Mouse (Mus musculus) neural tube, embryonic 14.5 days (tissue): ENCODE results near the gene 4930544D05Rik. TPM values are rescaled to one million over a fixed set of nuclear protein-coding genes. Genes with fewer than 3 reads are reported as not detected.

ENCODE experiments used
- ATAC-seq: fragments of 200-750 bp; cut with Nextera tagmentation; 2 replicates; pipeline ENCODE4 v1.8.0; 2017; ENCODE audit warnings: low read depth, mild to moderate bottlenecking, moderate TSS enrichment, moderate library complexity
- H3K27ac ChIP-seq: fragments of 300-500 bp; sonication (generic); 2 replicates; pipeline ENCODE4 v1.5.1; 2014; ENCODE audit warnings: low read depth, mild to moderate bottlenecking, control low read depth, low read length, moderate library complexity, mixed read lengths
- H3K27me3 ChIP-seq: fragments of 300-500 bp; sonication (generic); 2 replicates; pipeline ENCODE4 v1.6.1; 2014; ENCODE audit warnings: low read length; ENCODE audit not compliant: control insufficient read depth, insufficient read depth
- H3K36me3 ChIP-seq: fragments of 300-500 bp; sonication (generic); 2 replicates; pipeline ENCODE4 v1.6.1; 2014; ENCODE audit warnings: low read length, mixed read lengths; ENCODE audit not compliant: control insufficient read depth, insufficient read depth
- H3K4me1 ChIP-seq: fragments of 300-500 bp; sonication (generic); 2 replicates; pipeline ENCODE4 v1.6.1; 2014; ENCODE audit warnings: low read length; ENCODE audit not compliant: control insufficient read depth, insufficient read depth
- H3K4me2 ChIP-seq: fragments of 300-500 bp; sonication (generic); 2 replicates; pipeline ENCODE4 v1.6.1; 2014; ENCODE audit warnings: mild to moderate bottlenecking, low read depth, low read length, control low read depth
- H3K4me3 ChIP-seq: fragments of 300-500 bp; sonication (generic); 2 replicates; pipeline ENCODE4 v1.5.1; 2014; ENCODE audit warnings: low read depth, low read length, control low read depth, mixed read lengths
- H3K9ac ChIP-seq: fragments of 300-500 bp; sonication (generic); replicated peaks from 2 replicates; pipeline ENCODE4 v1.6.1; 2014; ENCODE audit warnings: low read depth, mild to moderate bottlenecking, control low read depth, low read length, mixed read lengths
- H3K9me3 ChIP-seq: fragments of 300-500 bp; sonication (generic); 2 replicates; pipeline ENCODE4 v1.6.1; 2016; ENCODE audit warnings: low read length; ENCODE audit not compliant: control insufficient read depth
- WGBS: fragments of 180-500 bp; shearing (Covaris S2); extraction: QIAGEN DNeasy Blood & Tissue Kit; methylation state at CpG from one replicate; pipeline ENCODE4 v1.1.7; 2014; 5-methylcytosine and 5-hydroxymethylcytosine counted together
- polyA plus RNA-seq: library from polyadenylated mRNA; unstranded; fragments of >200 nt; fragmentation: Nextera tagmentation; extraction: Ambion mirVana; gene quantifications from 2 replicates; pipeline ENCODE4 v1.2.1, GENCODE M21; 2014

Gene 4930544D05Rik
- polyA plus RNA-seq, 1 experiment from 2014 or later: not detected

GRCm38 (mm10) chr11:70610752-70611151 lies 4.9 kb upstream of the 4930544D05Rik start:
- 94% methylated on average over 4 of the region's 4 CpGs for WGBS
- no peak overlapping the region for H3K9ac ChIP-seq
- H3K9me3 ChIP-seq: no peaks in the 10 kb centered on the region
- ATAC-seq: no peak
- no peak overlapping the region for H3K4me3 ChIP-seq
- no peaks in the 10 kb centered on the region for H3K27me3 ChIP-seq
- H3K4me2 ChIP-seq: no peak overlapping the region
- no peak overlapping the region for H3K27ac ChIP-seq
- 0 out of 2 replicates have a peak, but pooled peaks cover 5% of the 10 kb centered on the region for H3K4me1 ChIP-seq
- H3K36me3 ChIP-seq: peaks cover 49% of the 10 kb centered on the region

GRCm38 (mm10) chr11:70612505-70612904 lies 3.1 kb upstream of the 4930544D05Rik start:
- WGBS: 75% methylated on average over 7 of the region's 7 CpGs
- Histone ChIP-seq H3K36me3 (peaks cover 41% of the 10 kb centered on the region), H3K4me2 (no peak overlapping the region), H3K27me3 (no peaks in the 10 kb centered on the region), H3K27ac (no peak overlapping the region), H3K4me1 (0 out of 2 replicates have a peak, but pooled peaks cover 5% of the 10 kb centered on the region), H3K9me3 (no peaks in the 10 kb centered on the region), H3K4me3 (no peak overlapping the region), H3K9ac (no peak overlapping the region)
- no peak for ATAC-seq

GRCm38 (mm10) chr11:70615074-70615473 lies 574 bp upstream of the 4930544D05Rik start:
- Histone ChIP-seq H3K9ac (peak overlapping the region; percentile 18; the same call in 1 of the 2 replicates), H3K27ac (no peak overlapping the region), H3K27me3 (no peaks in the 10 kb centered on the region), H3K9me3 (no peaks in the 10 kb centered on the region), H3K36me3 (peaks cover 25% of the 10 kb centered on the region), H3K4me1 (0 out of 2 replicates have a peak, but pooled peaks cover 5% of the 10 kb centered on the region), H3K4me3 (no peak overlapping the region), H3K4me2 (peak overlapping the region; percentile 35)
- ATAC-seq: peak; percentile 68; the same call in 1 of the 2 replicates
- 2% methylated on average over 17 of the region's 17 CpGs for WGBS

- 46% methylated on average over 1 of the region's 1 CpGs for WGBS
- Histone ChIP-seq H3K36me3 (no peaks in the 10 kb centered on the region), H3K4me3 (no peak within 1 kb of the TSS), H3K4me1 (0 out of 2 replicates have a peak, but pooled peaks cover 5% of the 10 kb centered on the region), H3K9ac (no peak within 1 kb of the TSS), H3K9me3 (no peaks in the 10 kb centered on the region), H3K4me2 (no peak within 1 kb of the TSS), H3K27ac (no peak within 1 kb of the TSS), H3K27me3 (no peaks in the 10 kb centered on the region)
- no peak for ATAC-seq
Observed at GRCm38 (mm10) chr11:70619101-70619500, 3.5 kb downstream of the 4930544D05Rik start, which contains the start of gene Chrne. Gene Chrne, minus strand, starts transcription at chr11:70619216.

GRCm38 (mm10) chr11:70621972-70622814 lies 6.5 kb downstream of the 4930544D05Rik start:
- 47% methylated on average over 7 of the region's 7 CpGs for WGBS
- no peak overlapping the region for H3K27ac ChIP-seq
- no peaks in the 10 kb centered on the region for H3K27me3 ChIP-seq
- H3K9me3 ChIP-seq: no peaks in the 10 kb centered on the region
- no peaks in the 10 kb centered on the region for H3K36me3 ChIP-seq
- H3K4me1 ChIP-seq: no peaks in the 10 kb centered on the region
- H3K4me2 ChIP-seq: no peak overlapping the region
- H3K9ac ChIP-seq: no peak overlapping the region
- H3K4me3 ChIP-seq: no peak overlapping the region
- ATAC-seq: no peak

- Histone ChIP-seq H3K9me3 (no peaks in the 10 kb centered on the region), H3K9ac (no peak overlapping the region), H3K4me3 (no peak overlapping the region), H3K4me2 (no peak overlapping the region), H3K4me1 (no peaks in the 10 kb centered on the region), H3K27me3 (no peaks in the 10 kb centered on the region), H3K27ac (no peak overlapping the region), H3K36me3 (no peaks in the 10 kb centered on the region)
- no peak for ATAC-seq
- 86% methylated on average over 10 of the region's 10 CpGs for WGBS
Observed at GRCm38 (mm10) chr11:70623053-70623742, 7.5 kb downstream of the 4930544D05Rik start.

GRCm38 (mm10) chr11:70625473-70625872 lies 9.8 kb downstream of the 4930544D05Rik start:
- H3K4me1 ChIP-seq: no peaks in the 10 kb centered on the region
- no peak overlapping the region for H3K4me2 ChIP-seq
- 46% methylated on average over 4 of the region's 4 CpGs for WGBS
- no peak overlapping the region for H3K9ac ChIP-seq
- H3K9me3 ChIP-seq: no peaks in the 10 kb centered on the region
- H3K27me3 ChIP-seq: no peaks in the 10 kb centered on the region
- H3K4me3 ChIP-seq: no peak overlapping the region
- ATAC-seq: no peak
- H3K36me3 ChIP-seq: no peaks in the 10 kb centered on the region
- no peak overlapping the region for H3K27ac ChIP-seq

GRCm38 (mm10) chr11:70626877-70627276 lies 11.2 kb downstream of the 4930544D05Rik start:
- ATAC-seq: no peak
- no peak overlapping the region for H3K27ac ChIP-seq
- WGBS: 77% methylated on average over 4 of the region's 4 CpGs

GRCm38 (mm10) chr11:70628431-70628830 lies 12.8 kb downstream of the 4930544D05Rik start:
- no peaks in the 10 kb centered on the region for H3K4me1 ChIP-seq
- no peak overlapping the region for H3K4me2 ChIP-seq
- 77% methylated on average over 2 of the region's 2 CpGs for WGBS
- H3K36me3 ChIP-seq: no peaks in the 10 kb centered on the region
- no peak overlapping the region for H3K27ac ChIP-seq
- H3K9ac ChIP-seq: no peak overlapping the region
- H3K27me3 ChIP-seq: no peaks in the 10 kb centered on the region
- ATAC-seq: no peak
- no peaks in the 10 kb centered on the region for H3K9me3 ChIP-seq
- no peak overlapping the region for H3K4me3 ChIP-seq

More at GRCm38 (mm10) chr11:70626877-70627276, 11.2 kb downstream of the 4930544D05Rik start:
- H3K9me3 ChIP-seq: no peaks in the 10 kb centered on the region
- no peaks in the 10 kb centered on the region for H3K27me3 ChIP-seq
- no peaks in the 10 kb centered on the region for H3K36me3 ChIP-seq
- no peak overlapping the region for H3K4me2 ChIP-seq
- no peak overlapping the region for H3K4me3 ChIP-seq
- H3K9ac ChIP-seq: no peak overlapping the region
- no peaks in the 10 kb centered on the region for H3K4me1 ChIP-seq
